Mouse (Mus musculus): ENCODE measurements at regions not wholly inside any gene's neighbourhood (a gene's known extent, or its start where the extent isn't known, plus 50 kb on each side); places are given as distances from the start of the nearest gene placed in this dataset.
A peak's percentile ranks its signal among the peaks of the same experiment; 100 is the strongest.

GRCm38 (mm10) chr13:110865902-110866512, 388.8 kb upstream of the Actbl2 start:
- no peaks in the 10 kb centered on the region for H3K27me3 ChIP-seq (replicated peaks)
- ATAC-seq = no peak
- WGBS = 62% methylated on average over 4 of the region's 4 CpGs

GRCm38 (mm10) chr13:110866713-110867112, 388.1 kb upstream of the Actbl2 start:
- no peaks in the 10 kb centered on the region for H3K36me3 ChIP-seq

More at GRCm38 (mm10) chr13:110865902-110866512, 388.8 kb upstream of the Actbl2 start:
- H3K4me1 ChIP-seq (replicated peaks) = no peaks in the 10 kb centered on the region
- no peak overlapping the region for H3K4me2 ChIP-seq (replicated peaks)
- no peak overlapping the region for H3K4me3 ChIP-seq (replicated peaks)
- no peaks in the 10 kb centered on the region for H3K9me3 ChIP-seq
- H3K36me3 ChIP-seq = no peaks in the 10 kb centered on the region
- no peak overlapping the region for H3K9ac ChIP-seq
- H3K27ac ChIP-seq = no peak overlapping the region

GRCm38 (mm10) chr13:110871125-110871775, 383.6 kb upstream of the Actbl2 start:
- no peaks in the 10 kb centered on the region for H3K27me3 ChIP-seq (replicated peaks)
- H3K9ac ChIP-seq = no peak overlapping the region
- no peaks in the 10 kb centered on the region for H3K4me1 ChIP-seq (replicated peaks)
- ATAC-seq = no peak
- no peak overlapping the region for H3K4me2 ChIP-seq (replicated peaks)
- WGBS = 66% methylated on average over 4 of the region's 4 CpGs
- H3K4me3 ChIP-seq (replicated peaks) = no peak overlapping the region
- H3K27ac ChIP-seq = no peak overlapping the region
- no peaks in the 10 kb centered on the region for H3K36me3 ChIP-seq
- no peaks in the 10 kb centered on the region for H3K9me3 ChIP-seq

More at GRCm38 (mm10) chr13:110866713-110867112, 388.1 kb upstream of the Actbl2 start:
- no peak overlapping the region for H3K9ac ChIP-seq
- 49% methylated on average over 2 of the region's 2 CpGs for WGBS
- H3K9me3 ChIP-seq = no peaks in the 10 kb centered on the region
- ATAC-seq = peak; percentile 43; the same call in 1 of the 2 replicates
- H3K4me3 ChIP-seq (replicated peaks) = no peak overlapping the region
- H3K27ac ChIP-seq = no peak overlapping the region
- H3K4me1 ChIP-seq (replicated peaks) = no peaks in the 10 kb centered on the region
- H3K4me2 ChIP-seq (replicated peaks) = no peak overlapping the region
- H3K27me3 ChIP-seq (replicated peaks) = no peaks in the 10 kb centered on the region

- Histone ChIP-seq H3K4me3 (replicated peaks) (no peak overlapping the region), H3K4me1 (replicated peaks) (no peaks in the 10 kb centered on the region), H3K9ac (no peak overlapping the region), H3K27me3 (replicated peaks) (no peaks in the 10 kb centered on the region), H3K4me2 (replicated peaks) (no peak overlapping the region), H3K9me3 (no peaks in the 10 kb centered on the region), H3K36me3 (no peaks in the 10 kb centered on the region), H3K27ac (no peak overlapping the region)
- 65% methylated on average over 1 of the region's 1 CpGs for WGBS
- no peak for ATAC-seq
These were observed 383.1 kb upstream of the Actbl2 start for GRCm38 (mm10) chr13:110871776-110872135.

- no peaks in the 10 kb centered on the region for H3K9me3 ChIP-seq
- H3K27me3 ChIP-seq (replicated peaks) = no peaks in the 10 kb centered on the region
- WGBS = 83% methylated on average over 3 of the region's 3 CpGs
- no peak for ATAC-seq
- H3K4me1 ChIP-seq (replicated peaks) = no peaks in the 10 kb centered on the region
- no peaks in the 10 kb centered on the region for H3K36me3 ChIP-seq
- H3K4me2 ChIP-seq (replicated peaks) = no peak overlapping the region
- no peak overlapping the region for H3K9ac ChIP-seq
- no peak overlapping the region for H3K27ac ChIP-seq
- no peak overlapping the region for H3K4me3 ChIP-seq (replicated peaks)
These were observed 373.2 kb upstream of the Actbl2 start for GRCm38 (mm10) chr13:110881573-110881972.

- no peaks in the 10 kb centered on the region for H3K4me1 ChIP-seq (replicated peaks)
- H3K36me3 ChIP-seq = no peaks in the 10 kb centered on the region
- H3K4me2 ChIP-seq (replicated peaks) = no peak overlapping the region
- no peak for ATAC-seq
- no peaks in the 10 kb centered on the region for H3K9me3 ChIP-seq
- H3K27ac ChIP-seq = no peak overlapping the region
- 67% methylated on average over 3 of the region's 3 CpGs for WGBS
- H3K27me3 ChIP-seq (replicated peaks) = no peaks in the 10 kb centered on the region
- no peak overlapping the region for H3K4me3 ChIP-seq (replicated peaks)
- H3K9ac ChIP-seq = no peak overlapping the region
These were observed 372.6 kb upstream of the Actbl2 start for GRCm38 (mm10) chr13:110882173-110882572.

- H3K4me3 ChIP-seq (replicated peaks) = no peak overlapping the region
- WGBS = 53% methylated on average over 10 of the region's 10 CpGs
- H3K9ac ChIP-seq = no peak overlapping the region
- H3K4me2 ChIP-seq (replicated peaks) = no peak overlapping the region
- no peaks in the 10 kb centered on the region for H3K9me3 ChIP-seq
- no peak overlapping the region for H3K27ac ChIP-seq
- H3K36me3 ChIP-seq = no peaks in the 10 kb centered on the region
- H3K27me3 ChIP-seq (replicated peaks) = no peaks in the 10 kb centered on the region
- no peaks in the 10 kb centered on the region for H3K4me1 ChIP-seq (replicated peaks)
- no peak for ATAC-seq
These were observed 372.1 kb upstream of the Actbl2 start for GRCm38 (mm10) chr13:110882661-110883172.

- no peak overlapping the region for H3K9ac ChIP-seq
- H3K4me2 ChIP-seq (replicated peaks) = no peak overlapping the region
- H3K27ac ChIP-seq = no peak overlapping the region
- H3K4me1 ChIP-seq (replicated peaks) = no peaks in the 10 kb centered on the region
- no peaks in the 10 kb centered on the region for H3K9me3 ChIP-seq
- 69% methylated on average over 6 of the region's 6 CpGs for WGBS
- no peak for ATAC-seq
- H3K27me3 ChIP-seq (replicated peaks) = no peaks in the 10 kb centered on the region
- H3K4me3 ChIP-seq (replicated peaks) = no peak overlapping the region
- no peaks in the 10 kb centered on the region for H3K36me3 ChIP-seq
These were observed 360.9 kb upstream of the Actbl2 start for GRCm38 (mm10) chr13:110893909-110894308.

GRCm38 (mm10) chr13:110895349-110895748, 359.5 kb upstream of the Actbl2 start:
- no peak overlapping the region for H3K9ac ChIP-seq
- H3K4me1 ChIP-seq (replicated peaks) = no peaks in the 10 kb centered on the region
- no peak overlapping the region for H3K27ac ChIP-seq
- no peaks in the 10 kb centered on the region for H3K36me3 ChIP-seq
- no peaks in the 10 kb centered on the region for H3K27me3 ChIP-seq (replicated peaks)
- WGBS = 73% methylated on average over 6 of the region's 6 CpGs
- H3K4me3 ChIP-seq (replicated peaks) = no peak overlapping the region
- no peak overlapping the region for H3K4me2 ChIP-seq (replicated peaks)
- ATAC-seq = no peak
- no peaks in the 10 kb centered on the region for H3K9me3 ChIP-seq

GRCm38 (mm10) chr13:110895900-110896299, 358.9 kb upstream of the Actbl2 start:
- Histone ChIP-seq H3K9ac (no peak overlapping the region), H3K27me3 (replicated peaks) (no peaks in the 10 kb centered on the region), H3K27ac (no peak overlapping the region), H3K4me1 (replicated peaks) (no peaks in the 10 kb centered on the region), H3K4me3 (replicated peaks) (no peak overlapping the region), H3K36me3 (no peaks in the 10 kb centered on the region), H3K9me3 (no peaks in the 10 kb centered on the region), H3K4me2 (replicated peaks) (no peak overlapping the region)
- WGBS = 67% methylated on average over 8 of the region's 8 CpGs
- no peak for ATAC-seq

GRCm38 (mm10) chr13:110897621-110898020, 357.2 kb upstream of the Actbl2 start:
- ATAC-seq = no peak

GRCm38 (mm10) chr13:110902994-110903644, 351.7 kb upstream of the Actbl2 start:
- ATAC-seq = peak; percentile 89
- H3K9ac ChIP-seq = no peak overlapping the region
- H3K4me1 ChIP-seq (replicated peaks) = peaks cover 10% of the 10 kb centered on the region; the same call in 1 of the 2 replicates
- 25% methylated on average over 7 of the region's 7 CpGs for WGBS
- no peak overlapping the region for H3K4me3 ChIP-seq (replicated peaks)
- H3K36me3 ChIP-seq = no peaks in the 10 kb centered on the region
- H3K27me3 ChIP-seq (replicated peaks) = no peaks in the 10 kb centered on the region
- peak overlapping the region; percentile 49 for H3K27ac ChIP-seq
- H3K9me3 ChIP-seq = no peaks in the 10 kb centered on the region
- H3K4me2 ChIP-seq (replicated peaks) = no peak overlapping the region

More at GRCm38 (mm10) chr13:110897621-110898020, 357.2 kb upstream of the Actbl2 start:
- no peak overlapping the region for H3K9ac ChIP-seq
- no peaks in the 10 kb centered on the region for H3K36me3 ChIP-seq
- H3K4me1 ChIP-seq (replicated peaks) = 0 out of 2 replicates have a peak, but pooled peaks cover 2% of the 10 kb centered on the region
- H3K9me3 ChIP-seq = no peaks in the 10 kb centered on the region
- no peak overlapping the region for H3K4me3 ChIP-seq (replicated peaks)
- H3K27ac ChIP-seq = no peak overlapping the region
- H3K4me2 ChIP-seq (replicated peaks) = no peak overlapping the region
- H3K27me3 ChIP-seq (replicated peaks) = no peaks in the 10 kb centered on the region
- WGBS = 46% methylated on average over 4 of the region's 4 CpGs

All from intestine, embryonic 15.5 days (tissue).